Mouse (Mus musculus): ENCODE data around the gene Cd300a. TPM values are rescaled to one million over a fixed set of nuclear protein-coding genes. Genes with fewer than 3 reads are reported as not detected.
A peak's percentile ranks its signal among the peaks of the same experiment; 100 is the strongest.

The Cd300a gene
- polyA plus RNA-seq (2012; ENCODE audit: insufficient read depth, insufficient read length, missing spikeins), result 202 and 239 TPM in 2 replicates

DNA sequence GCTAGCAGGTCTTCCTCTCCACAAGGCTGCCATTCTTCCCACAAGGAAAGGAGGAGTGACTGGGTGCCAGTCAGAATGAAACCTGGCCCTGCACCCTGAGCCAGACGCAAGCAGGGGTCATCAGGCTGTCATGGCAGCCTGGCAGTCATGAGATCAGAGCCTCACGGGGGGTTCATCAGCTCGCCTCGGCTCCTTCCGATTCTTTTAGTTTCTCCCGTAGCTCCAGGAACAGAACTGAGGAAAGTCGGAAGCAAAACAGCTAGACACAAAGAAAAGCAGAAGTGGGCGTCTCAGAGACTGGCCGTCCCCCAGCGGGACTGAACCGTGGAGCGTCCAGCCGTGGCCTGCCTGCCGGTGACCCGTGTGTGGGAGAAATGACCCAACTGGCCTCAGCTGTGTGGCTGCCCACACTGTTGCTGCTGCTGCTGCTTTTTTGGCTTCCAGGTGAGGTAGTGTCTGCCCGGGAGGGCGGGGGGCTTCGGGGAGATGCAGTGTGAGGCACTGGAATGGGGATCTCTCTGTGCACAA, at the start of gene Cd300a:
Gene Cd300a, plus strand, starts transcription at position 51 of the 528 bp plus-strand sequence.
- peaks cover 51% of the 10 kb centered on the region for H3K4me1 ChIP-seq (ENCODE audit: control insufficient read depth, insufficient read depth, low read length)
- TF ChIP-seq POLR2A (IDR thresholded peaks at IDR 0.05; ENCODE audit: borderline replicate concordance, low read depth, low read length) (no peak), CTCF (IDR thresholded peaks at IDR 0.05; ENCODE audit: low read depth, low read length) (no peak)
- peak within 1 kb of the TSS; percentile 99 for H3K27ac ChIP-seq (ENCODE audit: insufficient read depth, low read depth, low read length)
- H3K4me3 ChIP-seq (ENCODE audit: insufficient read depth, low read length), result peak within 1 kb of the TSS; percentile 94

DNA sequence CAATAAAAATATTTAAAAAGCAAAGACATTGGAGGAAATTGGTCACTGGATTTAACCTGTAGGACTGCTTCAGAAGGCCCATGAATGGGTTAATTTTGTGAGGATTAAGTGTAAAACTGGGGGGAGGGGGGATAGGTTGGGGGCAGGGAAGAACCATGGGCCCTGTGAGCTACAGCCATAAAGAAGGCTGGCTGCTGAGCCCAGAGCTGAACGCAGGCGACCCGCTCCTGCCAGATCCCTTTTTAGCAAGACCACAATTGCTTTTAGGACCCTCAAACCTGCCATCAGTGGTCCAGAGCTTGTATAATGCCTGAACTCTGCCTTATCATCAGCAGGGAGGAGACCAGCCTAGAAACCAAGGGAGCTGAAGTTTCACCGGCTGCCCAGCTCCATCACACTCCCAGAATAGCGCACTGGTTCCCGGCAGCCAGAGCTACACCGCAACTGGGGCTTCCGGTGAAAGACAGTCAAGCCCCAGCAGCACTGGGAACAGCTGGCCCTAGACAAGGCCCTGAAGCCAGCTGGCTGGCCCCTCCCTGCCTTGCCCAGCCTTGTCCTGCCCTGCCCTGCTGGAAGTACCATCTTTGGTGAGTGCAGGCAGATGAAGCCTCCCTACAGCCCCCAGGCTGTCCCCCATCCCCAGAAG, 45.9 kb upstream of the Cd300a start:
- Histone ChIP-seq H3K27ac (ENCODE audit: insufficient read depth, low read depth, low read length) (no peak overlapping the region), H3K4me3 (ENCODE audit: insufficient read depth, low read length) (no peak overlapping the region), H3K4me1 (ENCODE audit: control insufficient read depth, insufficient read depth, low read length) (peaks cover 3% of the 10 kb centered on the region; the same call in 1 of the 2 replicates)
- TF ChIP-seq CTCF (IDR thresholded peaks at IDR 0.05; ENCODE audit: low read depth, low read length) (no peak), POLR2A (IDR thresholded peaks at IDR 0.05; ENCODE audit: borderline replicate concordance, low read depth, low read length) (no peak)

DNA sequence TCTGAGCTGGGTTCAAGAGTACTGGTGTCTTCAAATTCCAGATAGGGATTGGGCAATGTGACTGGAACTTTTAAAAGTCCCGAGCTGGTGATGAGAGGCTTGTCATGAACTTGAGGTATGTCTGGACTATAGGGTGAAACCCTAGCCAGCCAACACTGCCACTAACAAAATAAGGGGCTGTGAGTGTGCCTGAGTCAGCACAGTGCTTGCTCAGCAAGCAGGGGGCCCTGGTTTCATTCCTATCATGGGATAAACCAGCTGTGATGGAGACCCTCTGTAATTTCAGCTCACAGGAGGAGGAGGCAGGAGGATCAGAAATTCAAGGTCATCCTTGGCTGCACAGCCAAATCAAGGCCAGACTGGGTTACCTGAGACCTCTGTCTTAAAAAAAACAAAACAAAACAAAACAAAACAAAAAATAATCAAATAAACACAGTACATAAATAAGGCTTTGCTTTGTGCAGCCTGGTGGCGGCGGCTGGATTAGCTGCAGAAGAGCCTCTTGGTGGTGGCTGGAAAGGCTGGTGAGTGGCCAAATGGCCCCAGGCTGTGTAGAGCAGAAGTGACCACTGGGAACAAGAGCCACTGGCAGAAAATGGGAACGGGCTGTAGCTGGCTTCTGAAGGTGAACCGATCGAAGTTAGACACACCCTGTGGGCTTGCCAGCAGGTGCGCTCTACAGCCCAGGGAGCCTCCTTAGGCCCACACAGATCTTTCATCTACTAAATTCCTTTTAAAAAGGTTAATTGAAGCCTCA, 45.2 kb upstream of the Cd300a start:
- no peak for TF ChIP-seq POLR2A (IDR thresholded peaks at IDR 0.05; ENCODE audit: borderline replicate concordance, low read depth, low read length)
- no peak for TF ChIP-seq CTCF (IDR thresholded peaks at IDR 0.05; ENCODE audit: low read depth, low read length)
- Histone ChIP-seq H3K27ac (ENCODE audit: insufficient read depth, low read depth, low read length) (no peak overlapping the region), H3K4me1 (ENCODE audit: control insufficient read depth, insufficient read depth, low read length) (peaks cover 3% of the 10 kb centered on the region; the same call in 1 of the 2 replicates), H3K4me3 (ENCODE audit: insufficient read depth, low read length) (no peak overlapping the region)

DNA sequence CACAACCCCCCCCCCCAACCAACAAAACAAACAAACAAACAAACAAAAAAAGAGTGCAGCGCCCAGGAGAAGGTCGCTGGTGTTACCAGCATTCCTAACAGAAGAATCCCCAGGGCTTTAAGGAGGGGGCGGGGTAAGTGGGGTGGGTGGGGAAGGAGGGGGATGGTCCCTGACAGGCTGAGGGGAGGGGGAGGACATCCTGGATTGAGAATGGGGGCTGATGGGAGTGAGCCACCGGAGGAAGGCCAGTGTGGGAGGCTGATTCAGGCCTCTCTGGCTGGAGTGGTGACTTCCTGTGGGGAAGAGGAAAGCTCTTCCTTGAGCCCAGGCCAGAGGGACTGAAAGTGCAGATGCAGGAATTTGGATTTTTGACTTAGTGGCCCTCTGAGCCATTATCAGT, 43.5 kb upstream of the Cd300a start:
- H3K4me3 ChIP-seq (ENCODE audit: insufficient read depth, low read length), result no peak overlapping the region
- no peak overlapping the region for H3K27ac ChIP-seq (ENCODE audit: insufficient read depth, low read depth, low read length)
- TF ChIP-seq POLR2A (IDR thresholded peaks at IDR 0.05; ENCODE audit: borderline replicate concordance, low read depth, low read length) (no peak), CTCF (IDR thresholded peaks at IDR 0.05; ENCODE audit: low read depth, low read length) (no peak)
- H3K4me1 ChIP-seq (ENCODE audit: control insufficient read depth, insufficient read depth, low read length), result peaks cover 3% of the 10 kb centered on the region; the same call in 1 of the 2 replicates

DNA sequence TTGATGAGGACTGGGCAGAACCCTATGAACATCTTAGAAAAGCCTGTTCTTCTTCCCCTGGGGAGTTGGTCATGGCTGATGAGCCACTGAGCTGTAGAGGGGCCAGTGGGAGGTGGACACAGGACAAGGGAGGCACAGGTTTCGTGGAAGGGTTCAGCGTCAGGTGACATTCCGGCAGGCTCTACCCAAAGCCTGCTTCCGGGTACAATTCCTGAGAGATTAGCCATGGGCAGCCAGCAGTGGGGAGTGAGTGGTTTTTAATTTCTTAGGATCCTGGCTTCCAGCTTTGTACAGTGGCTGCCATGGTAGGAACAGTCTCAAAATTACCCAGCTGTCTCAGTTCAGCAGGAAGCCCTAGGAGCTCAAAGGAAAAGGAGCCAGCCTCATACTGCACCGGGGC, 42.8 kb upstream of the Cd300a start:
- peaks cover 3% of the 10 kb centered on the region; the same call in 1 of the 2 replicates for H3K4me1 ChIP-seq (ENCODE audit: control insufficient read depth, insufficient read depth, low read length)
- H3K27ac ChIP-seq (ENCODE audit: insufficient read depth, low read depth, low read length), result no peak overlapping the region
- no peak for TF ChIP-seq CTCF (IDR thresholded peaks at IDR 0.05; ENCODE audit: low read depth, low read length)
- TF ChIP-seq POLR2A (IDR thresholded peaks at IDR 0.05; ENCODE audit: borderline replicate concordance, low read depth, low read length), result no peak
- no peak overlapping the region for H3K4me3 ChIP-seq (ENCODE audit: insufficient read depth, low read length)

DNA sequence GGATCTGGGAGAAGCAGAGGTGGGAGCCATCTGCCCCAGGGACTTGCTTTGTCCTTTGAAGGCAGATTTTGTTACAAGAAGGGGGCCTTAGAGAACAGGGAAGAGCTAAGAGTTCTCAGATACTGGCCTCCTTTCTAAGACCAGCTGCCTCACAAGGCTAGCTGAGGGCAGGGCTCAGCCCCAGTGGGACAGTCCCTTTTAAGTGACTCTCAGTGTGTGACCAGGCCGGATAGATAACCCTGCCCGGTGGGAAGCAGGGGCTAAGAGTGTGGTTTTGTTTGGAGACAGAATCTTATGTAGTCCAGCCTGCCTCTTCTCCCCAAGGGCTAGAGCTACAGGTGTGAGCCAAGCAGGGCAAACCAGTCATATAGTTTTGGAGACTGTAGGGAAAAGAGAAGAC, 40.3 kb upstream of the Cd300a start:
- Histone ChIP-seq H3K4me1 (ENCODE audit: control insufficient read depth, insufficient read depth, low read length) (peaks cover 6% of the 10 kb centered on the region), H3K4me3 (ENCODE audit: insufficient read depth, low read length) (no peak overlapping the region)
- TF ChIP-seq CTCF (IDR thresholded peaks at IDR 0.05; ENCODE audit: low read depth, low read length) (no peak), POLR2A (IDR thresholded peaks at IDR 0.05; ENCODE audit: borderline replicate concordance, low read depth, low read length) (no peak)

DNA sequence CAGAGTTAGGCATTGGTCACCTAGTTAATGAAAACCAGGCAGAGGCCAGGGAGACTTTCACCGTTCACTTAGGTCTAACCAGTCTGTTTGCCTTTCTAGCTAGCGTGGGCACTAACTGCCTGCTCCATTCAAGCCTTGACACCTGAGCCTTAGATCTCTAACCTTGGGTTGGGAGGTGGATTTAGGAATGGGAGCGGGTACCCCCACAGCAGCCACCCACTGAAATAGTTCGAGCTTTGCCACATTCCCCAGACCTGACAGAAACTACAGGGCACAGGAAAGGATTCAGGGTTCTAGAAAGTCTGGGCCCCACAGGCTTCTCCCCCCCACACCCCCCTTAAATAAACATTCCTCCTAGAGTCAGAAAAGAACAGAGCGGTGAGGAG, 39.8 kb upstream of the Cd300a start:
- TF ChIP-seq POLR2A (IDR thresholded peaks at IDR 0.05; ENCODE audit: borderline replicate concordance, low read depth, low read length), result no peak
- TF ChIP-seq CTCF (IDR thresholded peaks at IDR 0.05; ENCODE audit: low read depth, low read length), result no peak
- Histone ChIP-seq H3K27ac (ENCODE audit: insufficient read depth, low read depth, low read length) (no peak overlapping the region), H3K4me3 (ENCODE audit: insufficient read depth, low read length) (no peak overlapping the region), H3K4me1 (ENCODE audit: control insufficient read depth, insufficient read depth, low read length) (peaks cover 6% of the 10 kb centered on the region)

More for the DNA sequence above, 40.3 kb upstream of the Cd300a start:
- H3K27ac ChIP-seq (ENCODE audit: insufficient read depth, low read depth, low read length), result no peak overlapping the region

DNA sequence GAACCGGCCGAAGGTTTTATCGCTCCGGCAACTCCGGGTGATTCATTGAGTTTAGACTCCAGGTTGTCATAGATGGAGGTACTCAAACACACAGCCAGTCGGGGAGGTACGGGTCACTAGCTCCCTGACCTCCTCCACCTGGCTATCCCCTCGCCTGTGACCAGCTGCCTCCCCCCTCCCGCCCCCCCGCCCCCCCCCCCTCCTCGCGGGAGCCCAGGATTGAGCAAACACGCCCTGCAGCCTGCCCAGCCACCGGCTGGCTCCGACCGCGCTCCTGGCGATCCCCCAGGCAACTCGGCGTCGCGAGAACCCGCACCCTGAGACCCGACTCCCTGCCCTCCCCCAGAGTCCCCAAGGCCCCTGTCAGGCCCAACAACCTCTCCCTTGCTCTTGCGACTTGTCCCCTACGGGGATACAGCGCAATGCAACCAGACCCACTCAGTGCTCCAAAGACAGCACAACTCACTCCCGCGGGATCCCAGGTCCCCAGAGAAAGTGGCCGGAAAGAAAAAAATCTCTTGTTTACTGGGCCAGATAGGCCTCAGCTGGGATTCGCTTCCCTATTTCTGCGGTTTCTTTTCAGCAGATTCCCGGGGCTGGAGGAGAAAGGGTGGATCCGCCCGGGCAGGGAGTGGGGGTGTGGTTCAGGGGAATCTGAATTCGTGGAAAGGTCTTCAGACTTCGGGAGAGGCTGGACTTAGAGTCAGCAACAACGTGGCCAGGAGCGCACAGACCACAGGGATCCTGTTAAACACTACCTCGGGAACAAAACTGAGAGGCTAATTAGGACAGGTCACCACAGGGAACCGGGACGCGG, 39.2 kb upstream of the Cd300a start, which contains the start of gene Gprc5c:
Gene Gprc5c, plus strand, starts transcription at position 701 of the 817 bp plus-strand sequence.
- peaks cover 6% of the 10 kb centered on the region for H3K4me1 ChIP-seq (ENCODE audit: control insufficient read depth, insufficient read depth, low read length)
- H3K4me3 ChIP-seq (ENCODE audit: insufficient read depth, low read length), result peak within 1 kb of the TSS; percentile 66
- peak within 1 kb of the TSS; percentile 48 for H3K27ac ChIP-seq (ENCODE audit: insufficient read depth, low read depth, low read length)
- TF ChIP-seq CTCF (IDR thresholded peaks at IDR 0.05; ENCODE audit: low read depth, low read length) (no peak), POLR2A (IDR thresholded peaks at IDR 0.05; ENCODE audit: borderline replicate concordance, low read depth, low read length) (no peak)

DNA sequence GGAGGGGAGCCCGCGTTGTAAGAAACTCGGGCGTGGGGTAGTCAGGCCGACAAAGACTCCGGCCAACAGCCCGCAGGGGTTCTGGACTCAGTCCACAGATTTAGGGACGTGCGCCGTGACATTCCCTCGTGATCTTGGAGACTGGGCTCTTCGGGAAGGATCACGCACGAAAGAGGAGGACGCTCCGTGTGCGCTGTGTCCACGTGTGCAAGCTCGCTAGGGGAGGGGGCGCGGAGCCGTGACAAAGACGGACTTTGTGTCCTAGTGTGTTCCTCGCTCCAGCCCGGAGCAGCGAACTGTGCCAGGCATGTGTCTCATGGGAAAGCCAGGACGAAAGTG, 38.6 kb upstream of the Cd300a start:
- TF ChIP-seq CTCF (IDR thresholded peaks at IDR 0.05; ENCODE audit: low read depth, low read length), result no peak
- TF ChIP-seq POLR2A (IDR thresholded peaks at IDR 0.05; ENCODE audit: borderline replicate concordance, low read depth, low read length), result no peak
- H3K27ac ChIP-seq (ENCODE audit: insufficient read depth, low read depth, low read length), result no peak overlapping the region
- peak overlapping the region; percentile 66 for H3K4me3 ChIP-seq (ENCODE audit: insufficient read depth, low read length)
- peaks cover 6% of the 10 kb centered on the region for H3K4me1 ChIP-seq (ENCODE audit: control insufficient read depth, insufficient read depth, low read length)

Data from bone marrow macrophage, adult 2 months (primary cell).